Mouse (Mus musculus) heart, embryonic 10.5 days (tissue): ENCODE measurements around the gene Arhgef7. TPM values are rescaled to one million over a fixed set of nuclear protein-coding genes. Genes with fewer than 3 reads are reported as not detected.

Source experiments
- DNase-seq: peaks from one replicate; pipeline ENCODE4 v3.0.0-alpha.2; 2017; ENCODE audit warnings: low spot score
- H3K27ac ChIP-seq: fragments of 300-500 bp; sonication (generic); 2 replicates; pipeline ENCODE4 v1.5.1; 2016; ENCODE audit warnings: mild to moderate bottlenecking
- H3K27me3 ChIP-seq: fragments of 300-500 bp; sonication (generic); 2 replicates; pipeline ENCODE4 v1.6.1; 2016; ENCODE audit warnings: mild to moderate bottlenecking; ENCODE audit not compliant: poor library complexity, insufficient read depth, severe bottlenecking
- H3K36me3 ChIP-seq: fragments of 300-500 bp; sonication (generic); 2 replicates; pipeline ENCODE4 v1.6.1; 2016; ENCODE audit warnings: mild to moderate bottlenecking, moderate library complexity
- H3K4me1 ChIP-seq: fragments of 300-500 bp; sonication (generic); 2 replicates; pipeline ENCODE4 v1.6.1; 2016; ENCODE audit warnings: mild to moderate bottlenecking
- H3K4me3 ChIP-seq: fragments of 300-500 bp; sonication (generic); 2 replicates; pipeline ENCODE4 v1.5.1; 2016; ENCODE audit warnings: mild to moderate bottlenecking, moderate library complexity
- H3K9me3 ChIP-seq: fragments of 300-500 bp; sonication (generic); 2 replicates; pipeline ENCODE4 v1.6.1; 2016; ENCODE audit warnings: mild to moderate bottlenecking, moderate library complexity
- WGBS: fragments of 180-500 bp; shearing (Covaris S2); methylation state at CpG from one replicate; pipeline ENCODE4 v1.1.7; 2016; 5-methylcytosine and 5-hydroxymethylcytosine counted together
- polyA plus RNA-seq: library from polyadenylated mRNA; unstranded; fragments of >200 nt; fragmentation: Nextera tagmentation; extraction: Ambion mirVana; gene quantifications from 2 replicates; pipeline ENCODE4 v1.2.1, GENCODE M21; 2016

Arhgef7 gene
- polyA plus RNA-seq, 1 experiment from 2014 or later, result 47.5 TPM

DNA sequence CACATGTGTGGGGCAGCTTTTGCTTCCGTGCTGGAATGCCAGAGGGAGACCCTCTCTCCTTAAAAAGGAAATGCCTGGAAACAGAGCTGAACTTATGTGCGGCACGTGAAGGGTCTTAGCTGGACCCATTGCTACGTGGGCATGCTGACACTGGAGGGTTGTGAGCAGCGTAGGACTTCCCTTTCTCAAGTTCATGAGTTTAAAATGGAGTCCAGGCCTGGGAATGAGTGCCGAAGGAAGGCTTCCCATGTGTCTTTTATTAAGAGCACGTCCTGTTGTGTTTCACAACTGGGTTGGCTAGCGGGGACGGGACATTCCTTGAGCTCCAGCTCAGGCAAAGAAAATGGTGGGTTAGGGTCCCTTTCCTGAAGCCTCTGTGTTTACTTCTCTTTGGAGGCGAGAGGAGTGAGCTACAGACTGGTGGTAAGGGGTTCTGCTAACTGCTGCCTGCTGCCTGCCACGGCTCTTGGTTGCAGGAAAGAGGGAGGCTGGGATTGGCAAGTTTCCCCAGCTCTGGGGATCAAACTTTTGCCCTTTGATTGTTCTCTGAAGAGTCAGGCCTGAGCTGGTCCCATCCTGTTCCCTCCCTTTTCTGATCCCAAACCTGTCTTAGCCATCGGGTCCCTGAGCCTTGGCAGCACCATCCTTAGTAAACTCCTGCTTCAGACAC, 2.9 kb downstream of the Arhgef7 start:
- Histone ChIP-seq H3K9me3 (no peaks in the 10 kb centered on the region), H3K4me1 (peaks cover 31% of the 10 kb centered on the region), H3K36me3 (peaks cover 11% of the 10 kb centered on the region; the same call in 1 of the 2 replicates), H3K27ac (0 out of 2 replicates have a peak overlapping the region, but pooled peaks have one; percentile 29), H3K4me3 (no peak overlapping the region), H3K27me3 (peaks cover 36% of the 10 kb centered on the region)
- 62% methylated on average over 12 of the region's 12 CpGs for WGBS
- DNase-seq, result no peak

DNA sequence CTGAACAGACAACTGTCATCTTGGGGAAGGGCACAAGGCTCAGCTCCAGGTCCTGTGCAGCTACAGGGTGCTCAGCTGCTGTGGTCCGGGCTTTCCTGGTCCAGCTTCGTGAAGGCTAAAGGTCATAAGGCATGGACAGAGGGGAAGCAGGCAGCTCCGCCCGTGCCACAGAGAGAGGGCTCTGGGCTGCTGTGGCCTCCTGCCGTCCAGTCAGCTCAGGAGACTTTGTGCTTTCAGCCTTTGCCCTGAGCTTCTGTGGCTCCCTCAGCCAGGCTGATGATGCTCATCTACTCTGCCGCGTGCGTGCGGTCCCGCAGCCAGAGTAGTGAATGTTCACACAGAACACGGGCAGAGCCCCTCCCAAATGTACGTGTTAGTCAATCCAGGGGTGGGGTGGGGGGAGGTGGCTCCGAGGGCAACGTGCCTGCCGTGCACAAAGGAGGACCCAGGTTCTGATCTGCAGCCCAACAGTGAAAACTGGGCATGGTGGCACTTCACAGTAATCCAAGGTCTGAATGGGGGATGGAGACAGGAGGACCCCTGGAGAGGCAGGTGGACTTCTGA, 8.2 kb downstream of the Arhgef7 start:
- no peak overlapping the region for H3K27ac ChIP-seq
- 77% methylated on average over 15 of the region's 15 CpGs for WGBS
- H3K36me3 ChIP-seq, result peaks cover 22% of the 10 kb centered on the region; the same call in 1 of the 2 replicates
- no peaks in the 10 kb centered on the region for H3K9me3 ChIP-seq
- H3K4me1 ChIP-seq, result 0 out of 2 replicates have a peak, but pooled peaks cover 4% of the 10 kb centered on the region
- DNase-seq, result no peak
- no peaks in the 10 kb centered on the region for H3K27me3 ChIP-seq
- H3K4me3 ChIP-seq, result no peak overlapping the region

DNA sequence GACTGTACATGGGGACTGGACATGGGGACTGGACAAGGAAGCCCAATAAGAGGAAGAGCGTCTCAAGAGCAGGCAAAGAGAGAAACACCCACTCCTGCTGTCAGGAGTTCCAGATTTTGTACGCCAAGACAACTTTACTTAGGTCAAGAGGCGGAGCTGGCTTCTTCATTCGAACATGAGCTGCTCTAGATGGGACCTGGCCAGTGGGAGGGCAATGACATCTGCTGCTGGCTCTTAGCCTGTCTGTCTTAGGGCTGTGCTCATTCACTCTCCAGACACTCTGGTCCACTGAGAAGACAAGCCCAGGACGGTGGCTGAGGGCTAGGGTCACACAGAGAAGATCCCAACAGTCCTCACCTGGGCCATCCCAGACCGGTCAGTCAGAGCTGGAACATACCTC, 9.6 kb downstream of the Arhgef7 start:
- H3K27me3 ChIP-seq, result no peaks in the 10 kb centered on the region
- H3K27ac ChIP-seq, result no peak overlapping the region
- DNase-seq, result no peak
- no peak overlapping the region for H3K4me3 ChIP-seq
- H3K4me1 ChIP-seq, result peaks cover 13% of the 10 kb centered on the region; the same call in 1 of the 2 replicates
- 80% methylated on average over 6 of the region's 6 CpGs for WGBS
- H3K9me3 ChIP-seq, result no peaks in the 10 kb centered on the region
- peaks cover 21% of the 10 kb centered on the region; the same call in 1 of the 2 replicates for H3K36me3 ChIP-seq

GRCm38 (mm10) chr8:11739082-11739481, 11.6 kb downstream of the Arhgef7 start:
- no peak overlapping the region for H3K4me3 ChIP-seq
- H3K4me1 ChIP-seq, result peaks cover 25% of the 10 kb centered on the region
- no peak for DNase-seq
- H3K27me3 ChIP-seq, result no peaks in the 10 kb centered on the region
- H3K9me3 ChIP-seq, result no peaks in the 10 kb centered on the region
- H3K36me3 ChIP-seq, result peaks cover 18% of the 10 kb centered on the region; the same call in 1 of the 2 replicates
- H3K27ac ChIP-seq, result no peak overlapping the region
- WGBS, result 76% methylated on average over 5 of the region's 5 CpGs

DNA sequence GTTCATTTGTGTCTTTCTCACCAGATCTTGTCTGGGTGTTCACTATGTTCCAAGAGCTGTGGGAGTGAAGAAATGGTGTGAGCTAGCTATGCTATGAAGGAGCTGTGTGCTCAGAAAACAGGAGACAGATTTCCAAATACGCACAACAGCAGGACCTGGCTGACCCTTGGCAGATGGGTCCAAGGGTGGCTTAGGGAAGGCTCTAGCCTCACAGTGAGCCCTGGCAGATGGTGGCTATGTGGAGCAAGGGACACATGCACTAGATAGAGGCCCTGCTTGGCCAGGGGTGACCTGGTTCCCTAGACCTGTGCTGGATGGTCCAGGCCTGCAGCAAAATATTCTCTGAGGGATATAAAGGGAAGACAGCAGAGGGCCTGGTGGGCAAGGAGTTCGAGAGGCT, 13.3 kb downstream of the Arhgef7 start:
- no peak overlapping the region for H3K27ac ChIP-seq
- H3K36me3 ChIP-seq, result peaks cover 9% of the 10 kb centered on the region
- H3K4me1 ChIP-seq, result peaks cover 32% of the 10 kb centered on the region
- H3K4me3 ChIP-seq, result no peak overlapping the region
- H3K9me3 ChIP-seq, result no peaks in the 10 kb centered on the region
- DNase-seq, result no peak
- WGBS, result 80% methylated on average over 2 of the region's 2 CpGs
- H3K27me3 ChIP-seq, result no peaks in the 10 kb centered on the region

- Histone ChIP-seq H3K4me3 (no peak overlapping the region), H3K9me3 (no peaks in the 10 kb centered on the region), H3K36me3 (peaks cover 3% of the 10 kb centered on the region; the same call in 1 of the 2 replicates), H3K27ac (peak overlapping the region; percentile 57; the same call in 1 of the 2 replicates), H3K27me3 (no peaks in the 10 kb centered on the region), H3K4me1 (peaks cover 53% of the 10 kb centered on the region)
- no peak for DNase-seq
- 60% methylated on average over 10 of the region's 10 CpGs for WGBS
Observed at GRCm38 (mm10) chr8:11743580-11743979, 16.1 kb downstream of the Arhgef7 start.

- H3K27ac ChIP-seq, result peak overlapping the region; percentile 84
- no peaks in the 10 kb centered on the region; the same call in 1 of the 2 replicates for H3K36me3 ChIP-seq
- WGBS, result 47% methylated on average over 11 of the region's 11 CpGs
- no peaks in the 10 kb centered on the region for H3K27me3 ChIP-seq
- no peak for DNase-seq
- no peaks in the 10 kb centered on the region for H3K9me3 ChIP-seq
- H3K4me3 ChIP-seq, result no peak overlapping the region
- peaks cover 61% of the 10 kb centered on the region for H3K4me1 ChIP-seq
Observed at GRCm38 (mm10) chr8:11746850-11747600, 19.5 kb downstream of the Arhgef7 start.

DNA sequence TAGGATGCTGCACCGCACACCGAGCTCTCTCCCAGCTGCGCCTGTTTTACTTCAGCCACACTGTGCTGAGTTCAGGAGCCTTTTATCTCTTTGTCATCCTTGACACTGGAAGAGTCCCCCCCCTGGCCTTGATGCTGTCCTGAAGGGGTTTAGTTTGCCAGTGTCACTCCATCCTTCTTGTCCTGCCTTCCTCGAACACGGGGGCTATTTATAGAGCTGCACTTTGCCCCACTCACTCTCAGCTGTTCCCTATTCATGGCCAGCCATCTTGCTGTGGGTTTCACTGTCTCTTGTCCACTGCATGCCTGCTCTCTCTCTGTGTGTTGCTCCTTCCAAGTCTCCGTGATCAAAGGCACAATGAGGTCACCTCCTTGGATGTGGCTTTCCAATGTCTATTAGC, 22.0 kb downstream of the Arhgef7 start:
- peak overlapping the region; percentile 27; the same call in 1 of the 2 replicates for H3K4me3 ChIP-seq
- H3K27me3 ChIP-seq, result no peaks in the 10 kb centered on the region
- H3K27ac ChIP-seq, result peak overlapping the region; percentile 81
- H3K36me3 ChIP-seq, result no peaks in the 10 kb centered on the region; the same call in 1 of the 2 replicates
- H3K9me3 ChIP-seq, result no peaks in the 10 kb centered on the region
- peaks cover 64% of the 10 kb centered on the region for H3K4me1 ChIP-seq
- 29% methylated on average over 6 of the region's 6 CpGs for WGBS
- DNase-seq, result peak; percentile 86

GRCm38 (mm10) chr8:11752338-11752737, 24.8 kb downstream of the Arhgef7 start:
- no peak overlapping the region for H3K27ac ChIP-seq
- H3K4me1 ChIP-seq, result peaks cover 47% of the 10 kb centered on the region
- H3K36me3 ChIP-seq, result no peaks in the 10 kb centered on the region
- no peaks in the 10 kb centered on the region for H3K9me3 ChIP-seq
- H3K4me3 ChIP-seq, result no peak overlapping the region
- H3K27me3 ChIP-seq, result no peaks in the 10 kb centered on the region
- WGBS, result 76% methylated on average over 3 of the region's 3 CpGs
- no peak for DNase-seq

DNA sequence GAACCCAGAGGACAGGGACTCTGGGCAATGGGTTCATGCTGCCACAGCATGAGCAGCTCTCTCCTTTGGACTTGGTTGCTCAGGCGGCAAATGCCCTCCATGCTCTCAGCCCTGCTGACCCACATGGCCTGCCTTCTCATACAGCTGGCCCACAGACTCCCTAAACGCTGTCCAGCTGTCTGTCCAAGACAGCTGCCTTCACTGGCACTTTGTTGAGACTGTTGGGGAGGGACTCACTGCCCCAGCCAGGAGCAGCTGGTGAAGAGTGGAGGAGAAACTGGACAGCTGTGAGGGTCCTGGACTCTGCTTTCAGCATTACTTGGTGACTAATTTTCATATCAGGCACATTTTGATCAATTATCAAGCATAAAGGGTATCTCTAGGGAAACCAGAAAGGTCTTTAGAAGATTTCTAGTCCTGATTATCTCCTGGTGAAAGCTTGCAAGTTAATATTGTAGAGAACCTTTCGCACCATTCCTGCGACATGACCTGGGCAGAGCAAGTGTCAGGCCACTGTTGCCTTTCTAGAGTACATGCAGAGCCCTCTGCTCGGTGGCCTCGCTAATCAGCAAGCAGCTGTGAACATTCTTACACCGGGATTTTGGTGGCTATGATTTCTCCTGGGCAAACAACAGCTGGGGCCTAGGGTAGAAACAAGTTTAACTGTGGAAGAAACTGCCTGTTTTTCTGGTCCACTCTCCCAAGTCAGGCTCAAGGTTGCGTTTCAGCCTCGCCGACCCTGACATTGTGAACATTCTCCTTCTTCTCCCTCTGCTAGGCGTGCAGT, 25.8 kb downstream of the Arhgef7 start:
- WGBS, result 65% methylated on average over 11 of the region's 11 CpGs
- no peak for DNase-seq
- no peaks in the 10 kb centered on the region for H3K9me3 ChIP-seq
- no peaks in the 10 kb centered on the region for H3K27me3 ChIP-seq
- no peaks in the 10 kb centered on the region for H3K36me3 ChIP-seq
- peaks cover 40% of the 10 kb centered on the region for H3K4me1 ChIP-seq
- no peak overlapping the region; the same call in 1 of the 2 replicates for H3K27ac ChIP-seq
- no peak overlapping the region for H3K4me3 ChIP-seq

- H3K9me3 ChIP-seq, result no peaks in the 10 kb centered on the region
- DNase-seq, result no peak
- H3K36me3 ChIP-seq, result no peaks in the 10 kb centered on the region
- no peak overlapping the region for H3K4me3 ChIP-seq
- peaks cover 46% of the 10 kb centered on the region for H3K4me1 ChIP-seq
- no peaks in the 10 kb centered on the region for H3K27me3 ChIP-seq
- H3K27ac ChIP-seq, result no peak overlapping the region
Observed at GRCm38 (mm10) chr8:11754723-11755122, 27.2 kb downstream of the Arhgef7 start.

- Histone ChIP-seq H3K4me1 (peaks cover 36% of the 10 kb centered on the region), H3K9me3 (no peaks in the 10 kb centered on the region), H3K36me3 (no peaks in the 10 kb centered on the region), H3K27me3 (no peaks in the 10 kb centered on the region), H3K27ac (no peak overlapping the region), H3K4me3 (no peak overlapping the region)
- DNase-seq, result peak; percentile 89
- WGBS, result 17% methylated on average over 5 of the region's 5 CpGs
Observed at GRCm38 (mm10) chr8:11755873-11756272, 28.4 kb downstream of the Arhgef7 start.
